Mouse (Mus musculus) forebrain, postnatal 0 days (tissue): ENCODE data around the gene Gm9817. TPM values are rescaled to one million over a fixed set of nuclear protein-coding genes. Genes with fewer than 3 reads are reported as not detected.
"Not testable (repeated sequence)": the region's sequence is repeated elsewhere in the genome, so short reads cannot be mapped to it uniquely, and the experiment has no call there.

Experiments
- ATAC-seq: fragments of 200-750 bp; cut with Nextera tagmentation; 2 replicates; pipeline ENCODE4 v1.8.0; 2017; ENCODE audit warnings: mild to moderate bottlenecking, moderate library complexity
- DNase-seq: peaks from one replicate; pipeline ENCODE4 v3.0.0-alpha.2; 2015
- H3K27ac ChIP-seq: fragments of 300-500 bp; sonication (generic); 2 replicates; pipeline ENCODE4 v1.5.1; 2014; ENCODE audit warnings: low read depth, mild to moderate bottlenecking, antibody characterized with exemption, low read length, moderate library complexity, mixed read lengths
- H3K27me3 ChIP-seq: fragments of 300-500 bp; sonication (generic); 2 replicates; pipeline ENCODE4 v1.6.1; 2014; ENCODE audit warnings: mild to moderate bottlenecking, low read length, mixed read lengths; ENCODE audit not compliant: insufficient read depth
- H3K36me3 ChIP-seq: fragments of 300-500 bp; sonication (generic); 2 replicates; pipeline ENCODE4 v1.6.1; 2014; ENCODE audit warnings: mild to moderate bottlenecking, moderate library complexity; ENCODE audit not compliant: insufficient read depth
- H3K4me1 ChIP-seq: fragments of 300-500 bp; sonication (generic); 2 replicates; pipeline ENCODE4 v1.6.1; 2014; ENCODE audit warnings: antibody characterized with exemption; ENCODE audit not compliant: insufficient read depth
- H3K4me2 ChIP-seq: fragments of 300-500 bp; sonication (generic); 2 replicates; pipeline ENCODE4 v1.6.1; 2014; ENCODE audit warnings: low read depth, mild to moderate bottlenecking, moderate library complexity
- H3K4me3 ChIP-seq: fragments of 300-500 bp; sonication (generic); 2 replicates; pipeline ENCODE4 v1.5.1; 2014; ENCODE audit warnings: low read depth, low read length, mixed read lengths
- H3K9ac ChIP-seq: fragments of 300-500 bp; sonication (generic); 2 replicates; pipeline ENCODE4 v1.6.1; 2014; ENCODE audit warnings: mild to moderate bottlenecking
- H3K9me3 ChIP-seq: fragments of 300-500 bp; sonication (generic); 2 replicates; pipeline ENCODE4 v1.6.1; 2016; ENCODE audit warnings: low read length
- CTCF ChIP-seq: sonication (generic); IDR thresholded peaks from 2 replicates; pipeline ENCODE4 v1.5.1; 2016; ENCODE audit warnings: antibody characterized with exemption, control low read depth, low read depth
- WGBS: fragments of 180-500 bp; shearing (Covaris S2); extraction: QIAGEN DNeasy Blood & Tissue Kit; methylation state at CpG from one replicate; pipeline ENCODE4 v1.1.7; 2014; 5-methylcytosine and 5-hydroxymethylcytosine counted together
- polyA plus RNA-seq: library from polyadenylated mRNA; unstranded; fragments of >200 nt; fragmentation: Nextera tagmentation; extraction: Ambion mirVana; gene quantifications from 2 replicates; pipeline ENCODE4 v1.2.1, GENCODE M21; 2015
- total RNA-seq: library from RNA; depleted of rRNA; stranded (reverse); fragments of >200 nt; gene quantifications from 2 replicates; pipeline ENCODE4 v1.2.3, GENCODE M21; 2014; rRNA removed

Gene Gm9817
- 0.15 TPM in 1 of 2 replicates, not detected in the other for total RNA-seq
- not detected in 2 replicates for polyA plus RNA-seq

- not testable (repeated sequence) for H3K36me3 ChIP-seq, H3K27me3 ChIP-seq, ATAC-seq, H3K4me3 ChIP-seq, H3K4me1 ChIP-seq, H3K9ac ChIP-seq, H3K9me3 ChIP-seq, H3K4me2 ChIP-seq, DNase-seq, H3K27ac ChIP-seq
- WGBS, result 59% methylated on average over 16 of the region's 16 CpGs
These were observed at the start of gene Gm9817 for GRCm38 (mm10) chr13:45078392-45078791. Gene Gm9817, plus strand, starts transcription at chr13:45078692.

- DNase-seq (no peak), ATAC-seq (no peak)
- Histone ChIP-seq H3K4me3 (no peak overlapping the region), H3K36me3 (no peaks in the 10 kb centered on the region), H3K9ac (no peak overlapping the region), H3K27me3 (peaks cover 4% of the 10 kb centered on the region; the same call in 1 of the 2 replicates), H3K27ac (no peak overlapping the region), H3K4me2 (no peak overlapping the region), H3K4me1 (no peaks in the 10 kb centered on the region), H3K9me3 (no peaks in the 10 kb centered on the region)
- TF ChIP-seq CTCF, result no peak
- WGBS, result 86% methylated on average over 1 of the region's 1 CpGs
These were observed 48.7 kb upstream of the Gm9817 start for GRCm38 (mm10) chr13:45029791-45030190.

GRCm38 (mm10) chr13:45030830-45031229 is 47.7 kb upstream of the Gm9817 start:
- H3K36me3 ChIP-seq, result no peaks in the 10 kb centered on the region
- DNase-seq, result peak; percentile 97
- H3K4me3 ChIP-seq, result no peak overlapping the region
- ATAC-seq, result peak; percentile 91
- H3K9me3 ChIP-seq, result no peaks in the 10 kb centered on the region
- H3K27ac ChIP-seq, result no peak overlapping the region
- WGBS, result 13% methylated on average over 12 of the region's 12 CpGs
- peaks cover 4% of the 10 kb centered on the region; the same call in 1 of the 2 replicates for H3K27me3 ChIP-seq
- H3K4me1 ChIP-seq, result no peaks in the 10 kb centered on the region
- H3K9ac ChIP-seq, result no peak overlapping the region
- TF ChIP-seq CTCF, result peak; percentile 100
- H3K4me2 ChIP-seq, result no peak overlapping the region

GRCm38 (mm10) chr13:45031314-45031713 is 47.2 kb upstream of the Gm9817 start:
- Histone ChIP-seq H3K36me3 (no peaks in the 10 kb centered on the region), H3K27me3 (peaks cover 4% of the 10 kb centered on the region; the same call in 1 of the 2 replicates), H3K27ac (no peak overlapping the region), H3K4me2 (no peak overlapping the region), H3K4me1 (no peaks in the 10 kb centered on the region), H3K4me3 (no peak overlapping the region), H3K9ac (no peak overlapping the region), H3K9me3 (no peaks in the 10 kb centered on the region)
- ATAC-seq, result no peak
- no peak for TF ChIP-seq CTCF
- 75% methylated on average over 10 of the region's 10 CpGs for WGBS
- DNase-seq, result no peak

- Histone ChIP-seq H3K4me1 (no peaks in the 10 kb centered on the region), H3K9ac (no peak overlapping the region), H3K9me3 (no peaks in the 10 kb centered on the region), H3K36me3 (no peaks in the 10 kb centered on the region), H3K4me3 (no peak overlapping the region), H3K27me3 (peaks cover 4% of the 10 kb centered on the region; the same call in 1 of the 2 replicates), H3K4me2 (no peak overlapping the region), H3K27ac (no peak overlapping the region)
- 83% methylated on average over 7 of the region's 7 CpGs for WGBS
- TF ChIP-seq CTCF, result no peak
- DNase-seq (no peak), ATAC-seq (no peak)
These were observed 46.7 kb upstream of the Gm9817 start for GRCm38 (mm10) chr13:45031748-45032147.

GRCm38 (mm10) chr13:45032484-45032883 is 46.0 kb upstream of the Gm9817 start:
- TF ChIP-seq CTCF, result no peak
- Histone ChIP-seq H3K4me1 (no peaks in the 10 kb centered on the region), H3K9me3 (no peaks in the 10 kb centered on the region), H3K9ac (no peak overlapping the region), H3K27ac (no peak overlapping the region), H3K36me3 (no peaks in the 10 kb centered on the region), H3K4me2 (no peak overlapping the region), H3K27me3 (peaks cover 4% of the 10 kb centered on the region; the same call in 1 of the 2 replicates), H3K4me3 (no peak overlapping the region)
- DNase-seq, result no peak
- ATAC-seq, result no peak
- 92% methylated on average over 4 of the region's 4 CpGs for WGBS

GRCm38 (mm10) chr13:45033360-45033759 is 45.1 kb upstream of the Gm9817 start:
- H3K4me2 ChIP-seq, result no peak overlapping the region
- H3K9me3 ChIP-seq, result no peaks in the 10 kb centered on the region
- H3K36me3 ChIP-seq, result no peaks in the 10 kb centered on the region
- H3K27ac ChIP-seq, result no peak overlapping the region
- no peak overlapping the region for H3K9ac ChIP-seq
- H3K4me1 ChIP-seq, result no peaks in the 10 kb centered on the region
- WGBS, result 86% methylated on average over 10 of the region's 10 CpGs
- peaks cover 4% of the 10 kb centered on the region; the same call in 1 of the 2 replicates for H3K27me3 ChIP-seq
- TF ChIP-seq CTCF, result no peak
- ATAC-seq, result no peak
- no peak overlapping the region for H3K4me3 ChIP-seq
- no peak for DNase-seq

- no peak for DNase-seq
- Histone ChIP-seq H3K9ac (no peak overlapping the region), H3K27ac (no peak overlapping the region), H3K4me1 (no peaks in the 10 kb centered on the region), H3K9me3 (no peaks in the 10 kb centered on the region), H3K4me2 (no peak overlapping the region), H3K36me3 (no peaks in the 10 kb centered on the region), H3K27me3 (peaks cover 4% of the 10 kb centered on the region; the same call in 1 of the 2 replicates), H3K4me3 (no peak overlapping the region)
- no peak for TF ChIP-seq CTCF
- no peak for ATAC-seq
- 84% methylated on average over 7 of the region's 7 CpGs for WGBS
These were observed 43.7 kb upstream of the Gm9817 start for GRCm38 (mm10) chr13:45034759-45035158.
